Mouse (Mus musculus): ENCODE data around the gene Pard3b.

DNA sequence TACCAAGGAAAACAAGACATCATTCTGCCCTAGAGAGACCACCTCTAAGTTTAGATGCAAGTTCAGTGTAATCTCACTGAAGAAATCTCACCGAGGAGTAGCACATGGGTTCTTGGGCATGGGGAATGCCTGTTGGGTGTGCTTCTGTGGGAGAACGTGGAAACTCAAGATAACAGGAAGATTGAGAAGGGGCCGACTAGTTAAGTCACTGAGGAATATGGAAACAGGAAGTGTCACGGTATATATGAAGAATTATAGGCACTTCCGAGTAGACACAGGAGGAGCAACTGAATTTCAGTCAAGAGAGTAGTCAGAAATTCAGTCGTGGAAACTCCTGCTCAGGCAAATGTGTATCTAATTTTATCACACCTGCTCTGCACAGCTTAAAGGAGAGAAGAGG, 644.2 kb downstream of the Pard3b start:
- TF ChIP-seq EP300 (IDR thresholded peaks at IDR 0.05; ENCODE audit: low read depth) (no peak), CTCF (IDR thresholded peaks at IDR 0.05; ENCODE audit: low read depth) (no peak)
